Mouse (Mus musculus) heart, postnatal 0 days (tissue): Measurements from ENCODE around the gene Ispd. TPM values are rescaled to one million over a fixed set of nuclear protein-coding genes. Genes with fewer than 3 reads are reported as not detected.

Source experiments
- ATAC-seq: fragments of 200-750 bp; cut with Nextera tagmentation; 2 replicates; pipeline ENCODE4 v1.8.0; 2017; ENCODE audit warnings: low read depth, moderate number of reproducible peaks, moderate library complexity; ENCODE audit not compliant: insufficient read depth
- DNase-seq: peaks from one replicate; pipeline ENCODE4 v3.0.0-alpha.2; 2016; ENCODE audit warnings: low spot score
- H3K27ac ChIP-seq: fragments of 300-500 bp; sonication (generic); 2 replicates; pipeline ENCODE4 v1.5.1; 2014; ENCODE audit warnings: low read depth, mild to moderate bottlenecking
- H3K27me3 ChIP-seq: fragments of 300-500 bp; sonication (generic); 2 replicates; pipeline ENCODE4 v1.6.1; 2014; ENCODE audit warnings: low read length, mixed read lengths; ENCODE audit not compliant: control insufficient read depth, insufficient read depth
- H3K36me3 ChIP-seq: fragments of 300-500 bp; sonication (generic); replicated peaks from 2 replicates; pipeline ENCODE4 v1.6.1; 2014; ENCODE audit warnings: low read length, mixed read lengths; ENCODE audit not compliant: control insufficient read depth, insufficient read depth
- H3K4me1 ChIP-seq: fragments of 300-500 bp; sonication (generic); 2 replicates; pipeline ENCODE4 v1.6.1; 2014; ENCODE audit warnings: antibody characterized with exemption; ENCODE audit not compliant: control insufficient read depth, insufficient read depth
- H3K4me2 ChIP-seq: fragments of 300-500 bp; sonication (generic); 2 replicates; pipeline ENCODE4 v1.6.1; 2014; ENCODE audit warnings: low read depth, mild to moderate bottlenecking, low read length, moderate library complexity
- H3K4me3 ChIP-seq: fragments of 300-500 bp; sonication (generic); 2 replicates; pipeline ENCODE4 v1.5.1; 2014; ENCODE audit warnings: low read depth, low read length
- H3K9ac ChIP-seq: fragments of 300-500 bp; sonication (generic); replicated peaks from 2 replicates; pipeline ENCODE4 v1.6.1; 2014; ENCODE audit warnings: low read depth, low read length, mixed read lengths
- H3K9me3 ChIP-seq: fragments of 300-500 bp; sonication (generic); replicated peaks from 2 replicates; pipeline ENCODE4 v1.6.1; 2016; ENCODE audit warnings: low read length; ENCODE audit not compliant: control insufficient read depth
- CTCF ChIP-seq: IDR thresholded peaks from 2 replicates; pipeline ENCODE4 v1.5.1; 2016; ENCODE audit warnings: antibody characterized with exemption, control low read depth, low read depth
- EP300 ChIP-seq: IDR thresholded peaks from 2 replicates; pipeline ENCODE4 v1.6.1; 2016; ENCODE audit warnings: antibody characterized with exemption, low read depth
- WGBS: fragments of 180-500 bp; shearing (Covaris S2); extraction: QIAGEN DNeasy Blood & Tissue Kit; methylation state at CpG from one replicate; pipeline ENCODE4 v1.1.7; 2014; 5-methylcytosine and 5-hydroxymethylcytosine counted together
- polyA plus RNA-seq: library from polyadenylated mRNA; unstranded; fragments of >200 nt; fragmentation: Nextera tagmentation; extraction: Ambion mirVana; gene quantifications from 2 replicates; pipeline ENCODE4 v1.2.1, GENCODE M21; 2015
- total RNA-seq: library from RNA; depleted of rRNA; stranded (reverse); fragments of >200 nt; gene quantifications from 2 replicates; pipeline ENCODE4 v1.2.3, GENCODE M21; 2014; ENCODE audit warnings: low replicate concordance; rRNA removed

Ispd gene
- 6.6 and 11.7 TPM in 2 replicates for total RNA-seq
- 8.2 and 8.5 TPM in 2 replicates for polyA plus RNA-seq

GRCm38 (mm10) chr12:36381441-36382340 is at the start of gene Ispd, which contains the start of gene D630036H23Rik:
Ispd (plus strand) TSS chr12:36381450.
D630036H23Rik (minus strand) TSS chr12:36382181.
- H3K4me1 ChIP-seq, result peaks cover 11% of the 10 kb centered on the region; the same call in 1 of the 2 replicates
- no peaks in the 10 kb centered on the region for H3K9me3 ChIP-seq
- H3K27me3 ChIP-seq, result no peaks in the 10 kb centered on the region
- WGBS, result under 1% methylated on average over 64 of the region's 64 CpGs
- TF ChIP-seq CTCF, result no peak
- 0 out of 2 replicates have a peak, but pooled peaks have one; percentile 33 for TF ChIP-seq EP300
- DNase-seq (peak; percentile 73), ATAC-seq (peak; percentile 92)
- peak within 1 kb of the TSS; percentile 88 for H3K9ac ChIP-seq
- H3K4me3 ChIP-seq, result peak within 1 kb of the TSS; percentile 62
- no peaks in the 10 kb centered on the region for H3K36me3 ChIP-seq
- H3K27ac ChIP-seq, result peak within 1 kb of the TSS; percentile 98
- peak within 1 kb of the TSS; percentile 92 for H3K4me2 ChIP-seq

GRCm38 (mm10) chr12:36332676-36333075 is 48.6 kb upstream of the Ispd start:
- no peak overlapping the region for H3K4me2 ChIP-seq
- no peaks in the 10 kb centered on the region for H3K36me3 ChIP-seq
- no peaks in the 10 kb centered on the region for H3K27me3 ChIP-seq
- no peak for TF ChIP-seq CTCF
- no peak for TF ChIP-seq EP300
- no peak overlapping the region for H3K27ac ChIP-seq
- no peak overlapping the region for H3K4me3 ChIP-seq
- H3K4me1 ChIP-seq, result no peaks in the 10 kb centered on the region
- no peak overlapping the region for H3K9ac ChIP-seq
- no peak for DNase-seq
- 79% methylated on average over 1 of the region's 1 CpGs for WGBS
- ATAC-seq, result no peak
- no peaks in the 10 kb centered on the region for H3K9me3 ChIP-seq

- H3K9me3 ChIP-seq, result no peaks in the 10 kb centered on the region
- H3K27ac ChIP-seq, result no peak overlapping the region
- no peak overlapping the region for H3K4me3 ChIP-seq
- TF ChIP-seq CTCF (no peak), EP300 (no peak)
- no peaks in the 10 kb centered on the region for H3K36me3 ChIP-seq
- H3K4me2 ChIP-seq, result no peak overlapping the region
- no peak overlapping the region for H3K9ac ChIP-seq
- 39% methylated on average over 9 of the region's 9 CpGs for WGBS
- H3K27me3 ChIP-seq, result no peaks in the 10 kb centered on the region
- no peak for ATAC-seq
- H3K4me1 ChIP-seq, result no peaks in the 10 kb centered on the region
- no peak for DNase-seq
Observed at GRCm38 (mm10) chr12:36333837-36334281, 47.4 kb upstream of the Ispd start.

GRCm38 (mm10) chr12:36344131-36344530 is 37.1 kb upstream of the Ispd start:
- no peak for DNase-seq
- Histone ChIP-seq H3K27me3 (no peaks in the 10 kb centered on the region), H3K4me2 (no peak overlapping the region), H3K27ac (no peak overlapping the region), H3K36me3 (no peaks in the 10 kb centered on the region), H3K9ac (no peak overlapping the region), H3K9me3 (no peaks in the 10 kb centered on the region), H3K4me3 (no peak overlapping the region), H3K4me1 (no peaks in the 10 kb centered on the region)
- no peak for ATAC-seq
- TF ChIP-seq CTCF (no peak), EP300 (no peak)
- WGBS, result 69% methylated on average over 4 of the region's 4 CpGs

GRCm38 (mm10) chr12:36360064-36360463 is 21.2 kb upstream of the Ispd start:
- Histone ChIP-seq H3K27ac (no peak overlapping the region), H3K36me3 (no peaks in the 10 kb centered on the region), H3K9me3 (no peaks in the 10 kb centered on the region), H3K9ac (no peak overlapping the region), H3K27me3 (no peaks in the 10 kb centered on the region), H3K4me3 (no peak overlapping the region), H3K4me2 (no peak overlapping the region), H3K4me1 (no peaks in the 10 kb centered on the region)
- WGBS, result 89% methylated on average over 3 of the region's 3 CpGs
- ATAC-seq (no peak), DNase-seq (no peak)
- TF ChIP-seq EP300 (no peak), CTCF (no peak)
